Mouse (Mus musculus): ENCODE results near the gene Pds5b.
"Not testable (repeated sequence)": the region's sequence is repeated elsewhere in the genome, so short reads cannot be mapped to it uniquely, and the experiment has no call there.

The Pds5b gene

GRCm38 (mm10) chr5:150673153-150673835, at the start of gene Pds5b:
Pds5b (plus strand) TSS chr5:150673739.
- peak; percentile 99 for DNase-seq

GRCm38 (mm10) chr5:150625528-150625927, 48.0 kb upstream of the Pds5b start:
- no peak for DNase-seq

- no peak for DNase-seq
Observed at GRCm38 (mm10) chr5:150629272-150629671, 44.3 kb upstream of the Pds5b start.

GRCm38 (mm10) chr5:150629692-150630091, 43.8 kb upstream of the Pds5b start:
- no peak for DNase-seq

- no peak for DNase-seq
Observed at GRCm38 (mm10) chr5:150641440-150641839, 32.1 kb upstream of the Pds5b start.

GRCm38 (mm10) chr5:150643390-150643789, 30.1 kb upstream of the Pds5b start:
- DNase-seq, result not testable (repeated sequence)

GRCm38 (mm10) chr5:150644926-150645325, 28.6 kb upstream of the Pds5b start:
- no peak for DNase-seq

GRCm38 (mm10) chr5:150652578-150652977, 21.0 kb upstream of the Pds5b start:
- no peak for DNase-seq

GRCm38 (mm10) chr5:150654548-150654947, 19.0 kb upstream of the Pds5b start:
- DNase-seq, result no peak

- DNase-seq, result not testable (repeated sequence)
Observed at GRCm38 (mm10) chr5:150659425-150659824, 14.1 kb upstream of the Pds5b start.

GRCm38 (mm10) chr5:150660296-150660695, 13.2 kb upstream of the Pds5b start:
- DNase-seq, result not testable (repeated sequence)

GRCm38 (mm10) chr5:150663926-150664325, 9.6 kb upstream of the Pds5b start:
- DNase-seq, result not testable (repeated sequence)

- DNase-seq, result no peak
Observed at GRCm38 (mm10) chr5:150664794-150665131, 8.8 kb upstream of the Pds5b start.

GRCm38 (mm10) chr5:150665132-150665954, 8.2 kb upstream of the Pds5b start:
- DNase-seq, result peak; percentile 94

GRCm38 (mm10) chr5:150666133-150666739, 7.3 kb upstream of the Pds5b start, which contains the start of gene N4bp2l2:
N4bp2l2 (minus strand) TSS chr5:150666183.
- not testable (repeated sequence) for DNase-seq

GRCm38 (mm10) chr5:150668731-150669130, 4.8 kb upstream of the Pds5b start:
- DNase-seq, result no peak

- no peak for DNase-seq
Observed at GRCm38 (mm10) chr5:150672343-150672742, 1.2 kb upstream of the Pds5b start.

GRCm38 (mm10) chr5:150673880-150674621, 512 bp downstream of the Pds5b start:
- peak; percentile 63 for DNase-seq

- DNase-seq, result no peak
Observed at GRCm38 (mm10) chr5:150674866-150675265, 1.3 kb downstream of the Pds5b start.

- not testable (repeated sequence) for DNase-seq
Observed at GRCm38 (mm10) chr5:150682862-150683261, 9.3 kb downstream of the Pds5b start.

GRCm38 (mm10) chr5:150690685-150691084, 17.1 kb downstream of the Pds5b start:
- DNase-seq, result no peak

- DNase-seq, result no peak
Observed at GRCm38 (mm10) chr5:150693277-150693676, 19.7 kb downstream of the Pds5b start.

- DNase-seq, result peak; percentile 11
Observed at GRCm38 (mm10) chr5:150702714-150703113, 29.2 kb downstream of the Pds5b start.
